Mouse (Mus musculus): Measurements from ENCODE around the gene Vmn1r9. TPM values are rescaled to one million over a fixed set of nuclear protein-coding genes. Genes with fewer than 3 reads are reported as not detected.
"Not testable (repeated sequence)": the region's sequence is repeated elsewhere in the genome, so short reads cannot be mapped to it uniquely, and the experiment has no call there.

Gene Vmn1r9
- not detected in 2 replicates for polyA plus RNA-seq (2015; fragmentation: Nextera tagmentation; extraction: Ambion mirVana)

GRCm38 (mm10) chr6:57066487-57066886 lies at the start of gene Vmn1r9:
Gene Vmn1r9, plus strand, starts transcription at chr6:57066787.
- Histone ChIP-seq H3K36me3 (no peaks in the 10 kb centered on the region), H3K27ac (replicated peaks) (no peak within 1 kb of the TSS), H3K4me3 (replicated peaks) (no peak within 1 kb of the TSS), H3K27me3 (replicated peaks) (no peaks in the 10 kb centered on the region), H3K4me1 (no peaks in the 10 kb centered on the region), H3K9ac (replicated peaks) (no peak within 1 kb of the TSS), H3K9me3 (replicated peaks) (no peaks in the 10 kb centered on the region), H3K4me2 (no peak within 1 kb of the TSS)
- 89% methylated on average over 2 of the region's 2 CpGs for WGBS
- no peak for ATAC-seq (ENCODE audit: low FRiP score)

DNA sequence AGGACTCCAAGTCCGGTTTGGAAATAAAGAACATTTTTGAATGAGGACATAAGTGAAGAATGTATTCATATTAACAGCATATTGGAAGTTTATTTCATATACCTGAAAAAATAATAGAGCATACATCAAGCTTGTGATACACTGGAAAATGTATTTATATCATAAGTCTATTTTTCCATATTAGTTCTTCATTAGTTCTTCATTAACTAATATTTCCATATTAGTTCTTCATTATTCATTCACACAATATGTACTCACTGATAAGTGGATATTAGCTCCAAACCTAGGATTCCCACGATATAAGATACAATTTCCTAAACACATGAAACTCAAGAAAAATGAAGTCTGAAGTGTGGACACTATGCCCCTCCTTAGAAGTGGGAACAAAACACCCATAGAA lies 41.4 kb upstream of the Vmn1r9 start, which contains the start of gene Vmn1r7:
Gene Vmn1r7 (minus strand): TSS at position 101 of the 400 bp plus-strand sequence.
- WGBS, result 90% methylated on average over 2 of the region's 2 CpGs
- not testable (repeated sequence) for H3K4me3 ChIP-seq (replicated peaks); H3K27ac ChIP-seq (replicated peaks); H3K9me3 ChIP-seq (replicated peaks); H3K36me3 ChIP-seq; ATAC-seq (ENCODE audit: low FRiP score); H3K4me1 ChIP-seq; H3K4me2 ChIP-seq; H3K27me3 ChIP-seq (replicated peaks); H3K9ac ChIP-seq (replicated peaks)

DNA sequence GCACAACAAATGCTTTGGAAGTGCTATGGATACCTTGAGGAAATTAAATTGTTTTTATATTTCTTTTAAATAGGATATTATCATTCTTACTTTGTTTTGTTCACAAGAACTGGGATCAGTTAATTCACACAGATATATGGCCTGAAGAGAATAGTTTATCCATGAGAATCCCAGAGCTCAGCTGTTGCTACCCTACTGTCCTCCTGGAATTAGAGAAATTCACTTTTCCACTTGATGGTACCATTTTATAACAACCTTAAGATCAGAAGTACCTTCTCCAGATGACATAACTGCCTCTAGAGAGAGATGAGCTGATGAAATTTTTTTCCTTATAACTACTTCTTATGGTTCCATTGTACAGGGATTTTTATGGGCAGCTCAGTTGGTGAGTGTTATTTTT lies 34.6 kb upstream of the Vmn1r9 start, which contains the start of gene Vmn1r8:
Gene Vmn1r8 (plus strand): TSS at position 301 of the 400 bp plus-strand sequence.
- no peak within 1 kb of the TSS for H3K9ac ChIP-seq (replicated peaks)
- no peak within 1 kb of the TSS for H3K4me3 ChIP-seq (replicated peaks)
- H3K36me3 ChIP-seq, result no peaks in the 10 kb centered on the region
- no peak for ATAC-seq (ENCODE audit: low FRiP score)
- H3K4me2 ChIP-seq, result no peak within 1 kb of the TSS
- no peaks in the 10 kb centered on the region for H3K4me1 ChIP-seq
- no peaks in the 10 kb centered on the region for H3K27me3 ChIP-seq (replicated peaks)
- no peak within 1 kb of the TSS for H3K27ac ChIP-seq (replicated peaks)
- no peaks in the 10 kb centered on the region for H3K9me3 ChIP-seq (replicated peaks)

- Histone ChIP-seq H3K9me3 (replicated peaks) (no peaks in the 10 kb centered on the region), H3K9ac (replicated peaks) (no peak overlapping the region), H3K27ac (replicated peaks) (no peak overlapping the region), H3K4me3 (replicated peaks) (no peak overlapping the region), H3K4me1 (no peaks in the 10 kb centered on the region), H3K36me3 (no peaks in the 10 kb centered on the region), H3K27me3 (replicated peaks) (no peaks in the 10 kb centered on the region), H3K4me2 (no peak overlapping the region)
- 86% methylated on average over 2 of the region's 2 CpGs for WGBS
- ATAC-seq (ENCODE audit: low FRiP score), result no peak
These were observed 31.9 kb upstream of the Vmn1r9 start for GRCm38 (mm10) chr6:57034674-57035073.

DNA sequence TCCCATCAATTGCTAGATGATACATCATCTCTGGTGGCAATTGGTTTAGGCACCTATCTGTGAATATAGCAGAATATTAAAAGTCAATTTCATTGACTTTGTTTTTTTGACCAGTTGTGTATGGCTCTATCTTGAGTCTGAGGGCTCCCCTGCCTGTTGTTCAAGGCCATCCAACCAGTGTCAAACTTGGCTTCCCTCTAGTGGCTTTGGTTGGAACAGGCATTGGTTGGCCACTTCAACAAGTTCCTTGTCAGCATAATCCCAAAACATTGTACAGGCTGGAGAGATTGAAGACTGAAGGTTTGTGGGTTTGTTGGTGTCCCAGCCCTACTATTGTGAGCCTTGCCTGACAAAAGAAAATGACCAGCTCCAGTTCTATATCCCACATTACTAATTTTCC lies 2.9 kb upstream of the Vmn1r9 start:
- no peaks in the 10 kb centered on the region for H3K9me3 ChIP-seq (replicated peaks)
- no peaks in the 10 kb centered on the region for H3K36me3 ChIP-seq
- no peaks in the 10 kb centered on the region for H3K27me3 ChIP-seq (replicated peaks)
- no peak for ATAC-seq (ENCODE audit: low FRiP score)
- H3K9ac ChIP-seq (replicated peaks), result no peak overlapping the region
- H3K4me1 ChIP-seq, result no peaks in the 10 kb centered on the region
- no peak overlapping the region for H3K27ac ChIP-seq (replicated peaks)
- H3K4me2 ChIP-seq, result no peak overlapping the region
- no peak overlapping the region for H3K4me3 ChIP-seq (replicated peaks)

GRCm38 (mm10) chr6:57106358-57106757 lies 39.8 kb downstream of the Vmn1r9 start:
- no peak overlapping the region for H3K9ac ChIP-seq (replicated peaks)
- no peaks in the 10 kb centered on the region for H3K9me3 ChIP-seq (replicated peaks)
- no peaks in the 10 kb centered on the region for H3K36me3 ChIP-seq
- no peak overlapping the region for H3K27ac ChIP-seq (replicated peaks)
- no peak for ATAC-seq (ENCODE audit: low FRiP score)
- H3K4me2 ChIP-seq, result no peak overlapping the region
- 67% methylated on average over 1 of the region's 1 CpGs for WGBS
- H3K4me1 ChIP-seq, result no peaks in the 10 kb centered on the region
- H3K27me3 ChIP-seq (replicated peaks), result no peaks in the 10 kb centered on the region
- no peak overlapping the region for H3K4me3 ChIP-seq (replicated peaks)

GRCm38 (mm10) chr6:57109154-57109553 lies 42.6 kb downstream of the Vmn1r9 start, which contains the start of gene Vmn1r10:
Gene Vmn1r10, plus strand, starts transcription at chr6:57109454.
- no peak for ATAC-seq (ENCODE audit: low FRiP score)
- H3K4me1 ChIP-seq, result no peaks in the 10 kb centered on the region
- H3K36me3 ChIP-seq, result no peaks in the 10 kb centered on the region
- no peak within 1 kb of the TSS for H3K4me2 ChIP-seq
- H3K4me3 ChIP-seq (replicated peaks), result no peak within 1 kb of the TSS
- 88% methylated on average over 3 of the region's 3 CpGs for WGBS
- no peak within 1 kb of the TSS for H3K27ac ChIP-seq (replicated peaks)
- no peaks in the 10 kb centered on the region for H3K9me3 ChIP-seq (replicated peaks)
- H3K27me3 ChIP-seq (replicated peaks), result no peaks in the 10 kb centered on the region
- H3K9ac ChIP-seq (replicated peaks), result no peak within 1 kb of the TSS

Other genes with a start within 250 kb of the Vmn1r9 start
- gene Fkbp9, start 234.7 kb upstream of the Vmn1r9 start, polyA plus RNA-seq (2015; fragmentation: Nextera tagmentation; extraction: Ambion mirVana), result 44.6 and 53.1 TPM in 2 replicates
- gene Nt5c3, start 142.9 kb upstream of the Vmn1r9 start, polyA plus RNA-seq (2015; fragmentation: Nextera tagmentation; extraction: Ambion mirVana), result 137 and 152 TPM in 2 replicates
- 0.58 and 0.82 TPM in 2 replicates for gene Vmn1r4, start 142.8 kb upstream of the Vmn1r9 start, polyA plus RNA-seq (2015; fragmentation: Nextera tagmentation; extraction: Ambion mirVana)
- gene Vmn1r5, start 96.5 kb upstream of the Vmn1r9 start, polyA plus RNA-seq (2015; fragmentation: Nextera tagmentation; extraction: Ambion mirVana), result not detected in 2 replicates
- gene Vmn1r6, start 69.5 kb upstream of the Vmn1r9 start, polyA plus RNA-seq (2015; fragmentation: Nextera tagmentation; extraction: Ambion mirVana), result not detected in 2 replicates
- gene Vmn1r7, start 41.5 kb upstream of the Vmn1r9 start, polyA plus RNA-seq (2015; fragmentation: Nextera tagmentation; extraction: Ambion mirVana), result not detected in 2 replicates
- gene Vmn1r8, start 34.5 kb upstream of the Vmn1r9 start, polyA plus RNA-seq (2015; fragmentation: Nextera tagmentation; extraction: Ambion mirVana), result not detected in 2 replicates
- not detected in 2 replicates for gene Vmn1r10, start 42.7 kb downstream of the Vmn1r9 start, polyA plus RNA-seq (2015; fragmentation: Nextera tagmentation; extraction: Ambion mirVana)
- gene Vmn1r11, start 66.7 kb downstream of the Vmn1r9 start, polyA plus RNA-seq (2015; fragmentation: Nextera tagmentation; extraction: Ambion mirVana), result not detected in 2 replicates
- gene Vmn1r12, start 90.1 kb downstream of the Vmn1r9 start, polyA plus RNA-seq (2015; fragmentation: Nextera tagmentation; extraction: Ambion mirVana), result not detected in 2 replicates
- not detected in 2 replicates for gene Vmn1r13, start 136.5 kb downstream of the Vmn1r9 start, polyA plus RNA-seq (2015; fragmentation: Nextera tagmentation; extraction: Ambion mirVana)
- not detected in 2 replicates for gene Vmn1r14, start 164.9 kb downstream of the Vmn1r9 start, polyA plus RNA-seq (2015; fragmentation: Nextera tagmentation; extraction: Ambion mirVana)
- gene Vmn1r15, start 191.2 kb downstream of the Vmn1r9 start, polyA plus RNA-seq (2015; fragmentation: Nextera tagmentation; extraction: Ambion mirVana), result not detected in 2 replicates

Measured in neural tube, embryonic 15.5 days (tissue).